Mouse (Mus musculus) liver, embryonic 14.5 days (tissue): ENCODE measurements around the gene Ybx2. TPM values are rescaled to one million over a fixed set of nuclear protein-coding genes. Genes with fewer than 3 reads are reported as not detected.

Experiments
- ATAC-seq: fragments of 200-750 bp; cut with Nextera tagmentation; 2 replicates; pipeline ENCODE4 v1.8.0; 2017; ENCODE audit warnings: moderate number of reproducible peaks, mild to moderate bottlenecking, moderate library complexity; ENCODE audit not compliant: insufficient read depth
- DNase-seq, 3 experiments: peaks; one replicate each; pipeline ENCODE4 v3.0.0-alpha.2; 2012 to 2013; ENCODE audit warnings: low read depth in 3 of 3, low spot score in 3 of 3
- H3K27ac ChIP-seq: fragments of 300-500 bp; sonication (generic); 2 replicates; pipeline ENCODE4 v1.5.1; 2014; ENCODE audit warnings: moderate library complexity, mild to moderate bottlenecking, control low read depth, inconsistent platforms
- H3K27me3 ChIP-seq: fragments of 300-500 bp; sonication (generic); 2 replicates; pipeline ENCODE4 v1.6.1; 2014; ENCODE audit warnings: mild to moderate bottlenecking, low read length, moderate library complexity; ENCODE audit not compliant: control insufficient read depth, insufficient read depth
- H3K36me3 ChIP-seq: fragments of 300-500 bp; sonication (generic); replicated peaks from 2 replicates; pipeline ENCODE4 v1.6.1; 2014; ENCODE audit warnings: low read depth; ENCODE audit not compliant: control insufficient read depth, insufficient read depth
- H3K4me1 ChIP-seq, 2 experiments: fragments of 200-500 bp in 1 of 2; fragments of 300-500 bp in 1 of 2; sonication (generic) in 1 of 2; replicated peaks; 2 replicates each; pipeline ENCODE4 v1.6.1; 2012 to 2014; ENCODE audit warnings: antibody characterized with exemption in 1 of 2, inconsistent platforms in 1 of 2, low read length in 1 of 2; ENCODE audit not compliant: control insufficient read depth in 2 of 2, insufficient read depth in 2 of 2
- H3K4me2 ChIP-seq: fragments of 300-500 bp; sonication (generic); 2 replicates; pipeline ENCODE4 v1.6.1; 2014; ENCODE audit warnings: low read depth, mild to moderate bottlenecking, control low read depth, moderate library complexity
- H3K4me3 ChIP-seq, 2 experiments: fragments of 200-500 bp in 1 of 2; fragments of 300-500 bp in 1 of 2; sonication (generic) in 1 of 2; 2 replicates each; pipeline ENCODE4 v1.5.1; 2012 to 2014; ENCODE audit warnings: low read depth in 2 of 2, low read length in 2 of 2, mild to moderate bottlenecking in 2 of 2, control low read depth in 1 of 2, inconsistent platforms in 1 of 2, moderate library complexity in 1 of 2; ENCODE audit not compliant: insufficient read depth in 1 of 2
- H3K9ac ChIP-seq: fragments of 300-500 bp; sonication (generic); replicated peaks from 2 replicates; pipeline ENCODE4 v1.6.1; 2014; ENCODE audit warnings: mild to moderate bottlenecking, control low read depth, moderate library complexity
- H3K9me3 ChIP-seq: fragments of 300-500 bp; sonication (generic); 2 replicates; pipeline ENCODE4 v1.6.1; 2016; ENCODE audit warnings: low read length, mixed read lengths; ENCODE audit not compliant: control insufficient read depth
- CTCF ChIP-seq: IDR thresholded peaks from 2 replicates; pipeline ENCODE4 v1.5.1; 2016; ENCODE audit warnings: antibody characterized with exemption, low read depth, control low read depth
- EP300 ChIP-seq: IDR thresholded peaks from 2 replicates; pipeline ENCODE4 v1.6.1; 2016; ENCODE audit warnings: antibody characterized with exemption, low read depth
- WGBS: fragments of 180-500 bp; shearing (Covaris S2); extraction: QIAGEN DNeasy Blood & Tissue Kit; methylation state at CpG from one replicate; pipeline ENCODE4 v1.1.7; 2014; ENCODE audit not compliant: insufficient replicate concordance; 5-methylcytosine and 5-hydroxymethylcytosine counted together
- polyA plus RNA-seq, 2 experiments: library from polyadenylated mRNA; depleted of rRNA in 1 of 2; stranded (reverse) in 1 of 2; unstranded in 1 of 2; fragments of >200 nt; fragmentation: Nextera tagmentation in 1 of 2; extraction: Ambion mirVana in 1 of 2; gene quantifications; 2 replicates each; pipeline versions ENCODE4 v1.2.1 to v1.2.3; 2012 to 2014

The Ybx2 gene
- polyA plus RNA-seq, 2 experiments, result 0.23 to 0.58 TPM

DNA sequence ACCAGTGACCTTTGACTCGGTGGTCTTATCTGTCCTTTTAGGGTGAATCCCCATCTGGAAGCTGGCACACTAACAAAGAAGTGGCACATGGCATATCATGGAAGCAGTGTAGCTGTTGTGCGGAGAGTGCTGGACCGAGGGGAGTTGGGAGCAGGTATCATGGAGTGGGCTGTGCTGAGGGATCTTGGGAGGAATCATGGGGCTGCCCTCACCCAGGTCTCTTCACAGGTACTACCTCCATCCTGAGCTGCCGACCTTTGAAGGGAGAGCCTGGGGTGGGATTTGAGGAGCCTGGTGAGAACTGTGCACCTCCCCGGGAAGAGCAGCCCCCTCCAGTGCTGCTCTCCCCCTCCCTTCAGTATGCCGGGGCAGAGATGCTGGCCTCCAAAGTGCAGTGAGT is 23.9 kb upstream of the Ybx2 start:
- DNase-seq (no peak), ATAC-seq (no peak)
- Histone ChIP-seq H3K9ac (no peak overlapping the region), H3K4me2 (no peak overlapping the region), H3K4me1 (peaks cover 9 to 24% of the 10 kb centered on the region in 2 experiments), H3K27ac (no peak overlapping the region), H3K27me3 (no peaks in the 10 kb centered on the region), H3K36me3 (peaks cover 72% of the 10 kb centered on the region), H3K9me3 (no peaks in the 10 kb centered on the region), H3K4me3 (no peak overlapping the region)
- WGBS, result 82% methylated on average over 6 of the region's 6 CpGs
- TF ChIP-seq EP300 (no peak), CTCF (no peak)

GRCm38 (mm10) chr11:69912716-69913530 is 22.7 kb upstream of the Ybx2 start:
- Histone ChIP-seq H3K36me3 (peaks cover 72% of the 10 kb centered on the region), H3K27ac (peak overlapping the region; percentile 49), H3K9me3 (no peaks in the 10 kb centered on the region), H3K4me3 (peak overlapping the region; percentile 82 to 90), H3K4me1 (peaks cover 21 to 35% of the 10 kb centered on the region in 2 experiments), H3K27me3 (no peaks in the 10 kb centered on the region), H3K9ac (peak overlapping the region; percentile 64), H3K4me2 (peak overlapping the region; percentile 100)
- 75% methylated on average over 15 of the region's 15 CpGs for WGBS
- no peak for DNase-seq
- no peak for ATAC-seq
- TF ChIP-seq EP300 (no peak), CTCF (no peak)

DNA sequence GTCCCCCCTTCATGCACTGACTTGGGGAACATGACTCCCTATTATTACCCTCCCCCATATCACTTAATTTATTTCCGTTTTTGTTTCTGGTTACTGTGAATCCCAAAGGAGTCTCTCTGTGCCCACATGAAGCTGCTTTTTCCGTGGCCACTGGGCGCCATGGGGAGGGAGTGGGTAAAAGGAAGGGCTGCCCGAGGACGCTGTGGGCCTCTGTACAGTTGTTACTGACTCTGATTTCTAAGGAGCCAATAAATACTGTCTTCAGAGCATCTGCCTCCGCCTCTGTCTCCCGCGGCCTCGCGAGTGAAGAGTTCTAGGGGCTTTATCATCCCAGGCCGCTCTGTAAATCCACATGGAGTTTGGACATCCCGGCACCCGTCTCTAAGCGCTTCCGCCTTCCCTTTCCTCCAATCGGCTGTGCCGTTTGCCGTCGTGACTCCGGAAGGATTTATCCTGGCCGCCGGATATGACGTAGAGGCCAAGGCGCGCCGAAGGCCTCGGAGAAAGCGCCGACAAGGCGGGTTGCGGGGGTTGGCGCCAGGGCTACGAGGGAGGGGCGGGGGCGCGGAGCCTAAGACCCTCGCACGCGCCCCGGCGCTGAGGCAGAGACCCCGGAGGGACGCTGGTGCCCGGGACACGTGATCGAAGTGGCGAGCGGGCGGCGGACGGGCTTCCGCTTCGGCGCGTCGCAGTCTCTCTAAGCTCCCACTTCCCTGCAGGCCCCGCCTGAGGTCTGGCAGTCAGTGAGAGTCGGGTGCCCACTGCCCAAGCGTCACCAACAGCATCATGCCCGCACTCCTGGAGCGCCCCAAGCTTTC is 21.8 kb upstream of the Ybx2 start, which contains the start of gene Gps2:
TSS of gene Gps2 (plus strand) at position 335 of the 818 bp plus-strand sequence.
- peak; percentile 49; the same call in 1 of the 2 replicates for TF ChIP-seq EP300
- no peak; the same call in 1 of the 2 replicates for TF ChIP-seq CTCF
- H3K36me3 ChIP-seq, result peaks cover 72% of the 10 kb centered on the region
- H3K9ac ChIP-seq, result peak within 1 kb of the TSS; percentile 92
- peak within 1 kb of the TSS; percentile 100 for H3K4me2 ChIP-seq
- peaks cover 30 to 44% of the 10 kb centered on the region in 2 experiments for H3K4me1 ChIP-seq
- peak within 1 kb of the TSS; percentile 82 to 90 for H3K4me3 ChIP-seq
- H3K27ac ChIP-seq, result peak within 1 kb of the TSS; percentile 95
- ATAC-seq (peak; percentile 75), DNase-seq (peak; percentile 90 to 92 (median 92))
- no peaks in the 10 kb centered on the region for H3K27me3 ChIP-seq
- H3K9me3 ChIP-seq, result no peaks in the 10 kb centered on the region
- WGBS, result 1% methylated on average over 61 of the region's 61 CpGs

GRCm38 (mm10) chr11:69914372-69914764 is 21.2 kb upstream of the Ybx2 start:
- H3K4me3 ChIP-seq, result peak overlapping the region; percentile 82 to 90
- peak overlapping the region; percentile 92 for H3K9ac ChIP-seq
- H3K27me3 ChIP-seq, result no peaks in the 10 kb centered on the region
- peaks cover 36 to 50% of the 10 kb centered on the region in 2 experiments for H3K4me1 ChIP-seq
- no peaks in the 10 kb centered on the region for H3K9me3 ChIP-seq
- ATAC-seq (no peak), DNase-seq (peak in 1 of 3 experiments; percentile 55)
- peaks cover 72% of the 10 kb centered on the region for H3K36me3 ChIP-seq
- TF ChIP-seq EP300 (no peak), CTCF (no peak)
- peak overlapping the region; percentile 95 for H3K27ac ChIP-seq
- H3K4me2 ChIP-seq, result peak overlapping the region; percentile 100
- 2% methylated on average over 17 of the region's 17 CpGs for WGBS
